Mouse (Mus musculus): Measurements from ENCODE around the gene Mycn.

DNA sequence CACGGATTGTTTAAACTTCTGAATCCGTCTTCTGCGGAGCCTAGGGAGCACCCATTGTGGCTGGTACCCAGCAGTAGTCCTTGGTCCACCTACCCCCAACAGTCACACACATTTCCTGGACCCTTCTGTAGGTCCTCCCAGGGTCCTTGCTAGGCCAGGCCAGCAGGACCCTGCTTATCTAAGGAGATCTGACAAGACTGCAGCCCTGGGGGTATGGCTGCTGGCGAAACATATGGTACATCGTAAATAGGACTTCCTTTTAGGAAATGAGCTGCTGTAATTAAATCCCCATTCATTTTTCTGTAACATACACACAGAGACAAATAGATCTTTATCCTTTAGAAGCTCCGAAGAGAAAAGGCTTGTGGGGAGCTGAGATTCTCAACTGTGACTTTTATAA, 34.9 kb downstream of the Mycn start:
- TF ChIP-seq POLR2A (IDR thresholded peaks at IDR 0.05; ENCODE audit: low read depth, low read length) (no peak), CTCF (conservative IDR thresholded peaks at IDR 0.05; ENCODE audit: insufficient read depth, insufficient read length, low read depth, low read length) (no peak)
